In the genomic region with DNA sequence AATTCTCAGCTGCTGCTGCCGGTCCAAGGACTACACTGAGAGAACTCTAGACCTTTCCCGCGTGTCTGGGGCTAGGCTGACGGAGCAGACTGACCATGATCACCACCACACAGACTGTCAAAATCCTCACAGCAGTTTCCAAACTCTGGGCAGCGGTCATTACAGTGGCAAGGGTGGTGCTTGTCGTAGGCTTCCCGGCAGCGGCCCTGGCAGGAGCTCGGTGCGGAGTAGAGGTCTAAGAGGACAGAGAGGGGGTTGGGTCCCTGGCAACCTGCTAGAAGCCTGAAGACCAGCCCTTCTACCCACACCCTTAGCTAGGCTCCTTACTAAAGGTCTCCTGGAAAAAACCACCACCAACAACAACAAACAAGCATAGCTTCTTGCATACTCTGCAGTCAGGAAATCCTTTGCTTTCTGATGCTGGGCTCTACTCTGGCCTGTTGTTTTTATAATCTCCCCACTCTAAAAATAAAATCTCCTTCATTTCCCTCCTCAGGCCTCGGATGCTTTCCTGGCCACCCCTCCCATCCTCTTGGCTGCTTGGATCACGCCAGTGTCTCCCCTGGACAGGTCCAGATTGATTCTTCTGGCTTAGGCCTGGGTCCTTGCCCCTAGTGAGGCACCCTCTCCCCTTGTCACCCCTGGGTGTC, we compare ENCODE assay signal across 8 mouse cellular contexts. TPM values are rescaled to one million over a fixed set of nuclear protein-coding genes. Genes with fewer than 3 reads are reported as not detected.
A peak's percentile ranks its signal among the peaks of the same experiment; 100 is the strongest.
DNase-seq lines count a peak whose midpoint lies in the region; ATAC-seq and TF ChIP-seq lines count a peak whose summit lies in the region.

No protein-coding gene starts in this region.

- peak overlapping the region; percentile 97 for H3K27ac ChIP-seq in thymus, adult 2 months (ENCODE audit: control insufficient read depth, insufficient read depth, low read length)
- H3K27ac ChIP-seq in limb, embryonic 14.5 days (replicated peaks; ENCODE audit: low read depth, low read length), result no peak overlapping the region; the same call in 1 of the 2 replicates

- H3K4me3 ChIP-seq in thymus, adult 2 months (ENCODE audit: control insufficient read depth, insufficient read depth, low read length), result peak overlapping the region; percentile 98
- no peak overlapping the region for H3K4me3 ChIP-seq in limb, embryonic 14.5 days (replicated peaks; ENCODE audit: low read length)

- no peak for TF ChIP-seq CTCF in thymus, adult 2 months (IDR thresholded peaks at IDR 0.05; ENCODE audit: borderline replicate concordance, control insufficient read depth, extremely low read depth, insufficient read depth, low read length, poor library complexity)

- peaks cover 25% of the 10 kb centered on the region for H3K36me3 ChIP-seq in thymus, adult 2 months (ENCODE audit: control insufficient read depth, insufficient read depth, low read length)
- no peaks in the 10 kb centered on the region for H3K36me3 ChIP-seq in limb, embryonic 14.5 days (ENCODE audit: control insufficient read depth, insufficient read depth, low read length)

- ATAC-seq in limb, embryonic 14.5 days (ENCODE audit: low FRiP score, low read depth), result 0 out of 2 replicates have a peak, but pooled peaks have one; percentile 3
- no peak for ATAC-seq in frontal cortex, adult (ENCODE audit: low TSS enrichment)

- intact Hi-C loops in heart, postnatal 25 days (cut with DNase I), result loop anchor here (1.0 kb wide), 1 partner anchor 59 kb away; no protein-coding TSS in a partner anchor

- H3K4me1 ChIP-seq in thymus, adult 2 months (replicated peaks; ENCODE audit: control insufficient read depth, insufficient read depth, low read length), result peaks cover 72% of the 10 kb centered on the region
- peaks cover 16% of the 10 kb centered on the region; the same call in 1 of the 2 replicates for H3K4me1 ChIP-seq in limb, embryonic 14.5 days (ENCODE audit: control insufficient read depth, insufficient read depth, low read length)

- no peak overlapping the region for H3K4me2 ChIP-seq in limb, embryonic 14.5 days (replicated peaks; ENCODE audit: low read depth, low read length, severe bottlenecking)

- 0 out of 2 replicates have a peak overlapping the region, but pooled peaks have one; percentile 16 for H3K9ac ChIP-seq in limb, embryonic 14.5 days (ENCODE audit: low read depth, low read length, severe bottlenecking)

- WGBS in thymus, adult 2 months, result 71% methylated on average over 12 of the region's 12 CpGs
- WGBS in limb, embryonic 14.5 days, result 73% methylated on average over 12 of the region's 12 CpGs

- peak; percentile 97 for DNase-seq in heart, adult 11 months
- DNase-seq in heart, postnatal 25 days (ENCODE audit: low spot score), result no peak
- DNase-seq in thymus, adult 2 months, result no peak
- no peak for DNase-seq in thymus, adult 18-20 months
- DNase-seq in limb, embryonic 14.5 days (ENCODE audit: low spot score), result no peak
- DNase-seq in neural tube, embryonic 10.5 days (ENCODE audit: extremely low spot score, low spot score), result no peak
- DNase-seq in ovary, postnatal 36 days (ENCODE audit: low spot score), result no peak

- H3K9me3 ChIP-seq in limb, embryonic 14.5 days (ENCODE audit: control insufficient read depth, low read length), result no peaks in the 10 kb centered on the region

- no peaks in the 10 kb centered on the region for H3K27me3 ChIP-seq in thymus, adult 2 months (ENCODE audit: control insufficient read depth, insufficient read depth, low read length)
- H3K27me3 ChIP-seq in limb, embryonic 14.5 days (ENCODE audit: control insufficient read depth, insufficient read depth, low read length), result no peaks in the 10 kb centered on the region

- no peak for TF ChIP-seq POLR2A in thymus, adult 2 months (IDR thresholded peaks at IDR 0.05; ENCODE audit: control insufficient read depth, extremely low read depth, insufficient read depth, low read length, poor library complexity)
- no peak for TF ChIP-seq POLR2A in limb, embryonic 14.5 days (IDR thresholded peaks at IDR 0.05; ENCODE audit: borderline replicate concordance, extremely low read depth, insufficient read depth, insufficient read length)

RNA-seq across cellular contexts. Expression of a gene that starts 11.0 kb away (rescaled TPM):
- total RNA-seq in heart, postnatal 25 days (2021), result 1 to 10 TPM; 1.4 to 1.8 TPM
- polyA plus RNA-seq in thymus, adult 2 months (2012; rRNA removed), result 276 and 294 TPM in 2 replicates
- polyA plus RNA-seq in limb, embryonic 14.5 days (2012; rRNA removed), result 7.1 and 9.4 TPM in 2 replicates
- 8.7 and 11.6 TPM in 2 replicates for polyA plus RNA-seq in limb, embryonic 14.5 days (2014; fragmentation: Nextera tagmentation; extraction: Ambion mirVana)

RNA-seq across cellular contexts. Expression of a gene that starts 14.5 kb away (rescaled TPM):
- total RNA-seq in heart, postnatal 25 days (2021), result 10 to 100 TPM; 12.8 to 14.3 TPM
- 5.6 and 6.0 TPM in 2 replicates for polyA plus RNA-seq in thymus, adult 2 months (2012; rRNA removed)
- polyA plus RNA-seq in limb, embryonic 14.5 days (2012; rRNA removed), result 15.2 and 22.7 TPM in 2 replicates
- polyA plus RNA-seq in limb, embryonic 14.5 days (2014; fragmentation: Nextera tagmentation; extraction: Ambion mirVana), result 31.1 and 31.4 TPM in 2 replicates

RNA-seq across cellular contexts. Expression of a gene that starts 47.6 kb away (rescaled TPM):
- total RNA-seq in heart, postnatal 25 days (2021), result 10 to 100 TPM; 20.7 to 26.5 TPM
- polyA plus RNA-seq in thymus, adult 2 months (2012; rRNA removed), result 276 and 278 TPM in 2 replicates
- 21.7 and 30.9 TPM in 2 replicates for polyA plus RNA-seq in limb, embryonic 14.5 days (2012; rRNA removed)
- 8.0 and 8.4 TPM in 2 replicates for polyA plus RNA-seq in limb, embryonic 14.5 days (2014; fragmentation: Nextera tagmentation; extraction: Ambion mirVana)

RNA-seq across cellular contexts. Expression of a gene that starts 58.2 kb away (rescaled TPM):
- 10 to 100 TPM; 76.5 to 83.0 TPM for total RNA-seq in heart, postnatal 25 days (2021)
- polyA plus RNA-seq in thymus, adult 2 months (2012; rRNA removed), result 62.1 and 62.8 TPM in 2 replicates
- 23.4 and 29.1 TPM in 2 replicates for polyA plus RNA-seq in limb, embryonic 14.5 days (2012; rRNA removed)
- polyA plus RNA-seq in limb, embryonic 14.5 days (2014; fragmentation: Nextera tagmentation; extraction: Ambion mirVana), result 46.2 and 47.3 TPM in 2 replicates

Comparison
In these comparisons a context has a peak if more than half of its experiments do, and no peak if none do; other contexts are left out.
1. RNA of a gene that starts 11.0 kb away (polyA plus RNA-seq): 276 to 294 TPM in thymus, adult 2 months; 7.1 to 11.6 TPM in limb, embryonic 14.5 days; every median in the first group is over 10 times any median in the second.